Mouse (Mus musculus) CH12.LX (cell line): ENCODE results near the gene Pex16. TPM values are rescaled to one million over a fixed set of nuclear protein-coding genes. Genes with fewer than 3 reads are reported as not detected.

ENCODE experiments used
- DNase-seq: peaks from one replicate; pipeline ENCODE4 v3.0.0-alpha.2; 2013; ENCODE audit errors: extremely low read depth
- H3K27ac ChIP-seq: 2 replicates; pipeline ENCODE4 v1.5.1; 2012; ENCODE audit warnings: low read depth, mild to moderate bottlenecking, control low read depth, moderate library complexity; ENCODE audit not compliant: insufficient read depth
- H3K27me3 ChIP-seq: replicated peaks from 2 replicates; pipeline ENCODE3; 2012; ENCODE audit warnings: inconsistent platforms
- H3K36me3 ChIP-seq, 2 experiments: replicated peaks in 1 of 2; 2 replicates each; pipeline versions ENCODE3 to v1.6.1; 2012; ENCODE audit warnings: inconsistent platforms in 1 of 2, low read length in 1 of 2, mild to moderate bottlenecking in 1 of 2, mixed read lengths in 1 of 2, moderate library complexity in 1 of 2; ENCODE audit not compliant: control insufficient read depth in 1 of 2, insufficient read depth in 1 of 2
- H3K4me1 ChIP-seq, 2 experiments: 2 replicates each; pipeline ENCODE4 v1.6.1; 2012; ENCODE audit warnings: inconsistent platforms in 1 of 2, moderate library complexity in 1 of 2; ENCODE audit not compliant: insufficient read depth in 2 of 2, control insufficient read depth in 1 of 2
- H3K4me2 ChIP-seq: 2 replicates; pipeline ENCODE4 v1.6.1; 2012; ENCODE audit warnings: low read depth, mild to moderate bottlenecking, control low read depth; ENCODE audit not compliant: poor library complexity, insufficient read depth, severe bottlenecking
- H3K4me3 ChIP-seq, 3 experiments: fragments of 150-350 bp in 1 of 3; sonication (generic) in 1 of 3; replicated peaks in 1 of 3; 2 replicates each; pipeline versions ENCODE3 to v1.5.1; 2011 to 2012; ENCODE audit warnings: low read depth in 2 of 3, low read length in 2 of 3, mild to moderate bottlenecking in 2 of 3, moderate library complexity in 2 of 3, control low read depth in 1 of 3, improper control_type of control experiment in 1 of 3, inconsistent platforms in 1 of 3, mixed read lengths in 1 of 3; ENCODE audit not compliant: poor library complexity in 1 of 3
- H3K79me2 ChIP-seq: replicated peaks from 2 replicates; pipeline ENCODE4 v1.6.1; 2012; ENCODE audit warnings: mild to moderate bottlenecking, moderate library complexity; ENCODE audit not compliant: control insufficient read depth, poor library complexity, insufficient read depth, severe bottlenecking; ENCODE audit errors: extremely low read depth
- H3K9ac ChIP-seq: 2 replicates; pipeline ENCODE4 v1.6.1; 2012; ENCODE audit warnings: low read depth, mild to moderate bottlenecking, control low read depth, moderate library complexity; ENCODE audit not compliant: insufficient read depth
- H3K9me3 ChIP-seq: replicated peaks from 2 replicates; pipeline ENCODE3; 2012; ENCODE audit warnings: low read length, inconsistent platforms, mixed read lengths
- E2F4 ChIP-seq: IDR thresholded peaks from 2 replicates; pipeline ENCODE4 v1.6.1; 2011; ENCODE audit warnings: low read depth, low read length, improper control_type of control experiment; ENCODE audit not compliant: insufficient replicate concordance
- EP300 ChIP-seq: IDR thresholded peaks from 2 replicates; pipeline ENCODE4 v1.6.1; 2011; ENCODE audit warnings: low read length, improper control_type of control experiment
- ETS1 ChIP-seq: conservative IDR thresholded peaks from 2 replicates; pipeline ENCODE4 v1.6.1; 2012; ENCODE audit warnings: low read depth, mild to moderate bottlenecking, inconsistent platforms, low read length, improper control_type of control experiment, moderate library complexity
- HCFC1 ChIP-seq: IDR thresholded peaks from 2 replicates; pipeline ENCODE4 v1.6.1; 2012; ENCODE audit warnings: low read depth, mild to moderate bottlenecking, inconsistent platforms, low read length, improper control_type of control experiment
- MAFK ChIP-seq: IDR thresholded peaks from 2 replicates; pipeline ENCODE4 v1.6.1; 2011; ENCODE audit warnings: low read length, improper control_type of control experiment; ENCODE audit not compliant: insufficient replicate concordance
- MEF2A ChIP-seq: IDR thresholded peaks from 2 replicates; pipeline ENCODE4 v1.6.1; 2014; ENCODE audit warnings: low read depth, mild to moderate bottlenecking, inconsistent platforms, low read length, improper control_type of control experiment, borderline replicate concordance
- NRF1 ChIP-seq: IDR thresholded peaks from 2 replicates; pipeline ENCODE4 v1.6.1; 2014; ENCODE audit warnings: low read depth, mild to moderate bottlenecking, inconsistent platforms, low read length, improper control_type of control experiment, moderate library complexity
- SMC3 ChIP-seq: IDR thresholded peaks from 2 replicates; pipeline ENCODE4 v1.6.1; 2011; ENCODE audit warnings: low read depth, low read length, improper control_type of control experiment
- TCF12 ChIP-seq: IDR thresholded peaks from 2 replicates; pipeline ENCODE4 v1.6.1; 2014; ENCODE audit warnings: low read depth, mild to moderate bottlenecking, inconsistent platforms, low read length, improper control_type of control experiment
- dilution Hi-C: fragments of 300-500 bp; cut with MboI; formaldehyde crosslinking; loops from 2 replicates; pipeline ENCODE4 v1.14.3; 2020; ENCODE audit warnings: low sequenced_read_pairs; ENCODE audit not compliant: extremely low pct_unique_long_range_greater_than_20kb, extremely low pct_ligation_motif_present
- in situ Hi-C: fragments of 300-500 bp; cut with MboI; formaldehyde crosslinking; loops from 3 replicates; pipeline ENCODE4 v1.14.3; 2019; ENCODE audit warnings: low sequenced_read_pairs, low pct_ligation_motif_present, low pct_unique_long_range_greater_than_20kb, mixed read lengths
- polyA plus RNA-seq: library from polyadenylated mRNA; unstranded; fragments of >175 nt; gene quantifications from 2 replicates; pipeline ENCODE4 v1.2.1, GENCODE M21; 2012; ENCODE audit warnings: low read depth; ENCODE audit not compliant: insufficient read length
- total RNA-seq, 2 experiments: library from RNA; depleted of rRNA; stranded (reverse); fragments of 300-350 nt in 1 of 2; fragments of >200 nt in 1 of 2; gene quantifications; 2 replicates each; pipeline ENCODE4 v1.2.3; 2012 to 2014

The Pex16 gene
- total and polyA plus RNA-seq, 3 experiments = 28.7 to 44.0 (median 36.6) TPM

- dilution Hi-C loops = no loop called here
- Histone ChIP-seq H3K27me3 (peaks cover 9% of the 10 kb centered on the region), H3K9me3 (no peaks in the 10 kb centered on the region), H3K4me3 (peak overlapping the region in 1 of 3 experiments; percentile 5), H3K79me2 (peaks cover 6% of the 10 kb centered on the region), H3K27ac (no peak overlapping the region), H3K9ac (no peak overlapping the region), H3K4me1 (peaks cover 13 to 26% of the 10 kb centered on the region in 2 experiments), H3K36me3 (peaks cover 0 to 1% of the 10 kb centered on the region in 2 experiments), H3K4me2 (peak overlapping the region; percentile 23; the same call in 1 of the 2 replicates)
- no peak for DNase-seq
- no peak for TF ChIP-seq E2F4
- no peak for TF ChIP-seq MAFK
- no peak for TF ChIP-seq TCF12
- in situ Hi-C loops = no loop called here
These were observed 3.4 kb upstream of the Pex16 start for GRCm38 (mm10) chr2:92370821-92371805.

GRCm38 (mm10) chr2:92371971-92372690 lies 2.3 kb upstream of the Pex16 start:
- H3K9me3 ChIP-seq = no peaks in the 10 kb centered on the region
- H3K36me3 ChIP-seq = peaks cover 0 to 6% of the 10 kb centered on the region in 2 experiments
- H3K4me3 ChIP-seq = no peak overlapping the region
- no peak for DNase-seq
- H3K27me3 ChIP-seq = peaks cover 9% of the 10 kb centered on the region
- in situ Hi-C loops (no loop called here), dilution Hi-C loops (no loop called here)
- TF ChIP-seq SMC3 (no peak), EP300 (no peak), NRF1 (no peak), MAFK (no peak), HCFC1 (no peak), ETS1 (no peak), MEF2A (no peak)
- no peak overlapping the region for H3K4me2 ChIP-seq
- H3K4me1 ChIP-seq = peaks cover 16 to 35% of the 10 kb centered on the region in 2 experiments
- H3K27ac ChIP-seq = no peak overlapping the region
- H3K79me2 ChIP-seq = peaks cover 9% of the 10 kb centered on the region
- no peak overlapping the region for H3K9ac ChIP-seq
